20 mouse cellular contexts compared by ENCODE assay signal in the genomic region with DNA sequence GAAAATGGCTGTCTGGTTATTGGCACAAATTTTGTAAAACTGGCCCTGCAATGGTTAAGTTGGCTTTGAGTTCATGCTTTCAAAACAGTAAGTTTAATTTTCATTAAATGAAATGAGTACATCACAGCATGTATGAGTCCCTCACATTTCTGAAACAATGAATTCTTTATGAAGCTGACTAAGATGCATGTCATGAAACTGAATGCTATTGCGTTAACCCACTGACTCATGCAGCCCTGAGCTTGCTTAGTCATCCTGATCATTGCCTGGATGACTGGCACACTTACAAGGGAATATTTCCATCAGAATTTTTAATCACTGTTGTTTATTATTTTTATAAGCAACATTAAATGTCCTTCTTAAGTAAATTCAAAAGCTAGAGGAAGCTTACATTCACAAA.
DNase-seq lines count a peak whose midpoint lies in the region; ATAC-seq and TF ChIP-seq lines count a peak whose summit lies in the region.
"Had no signal": no experiment of that assay in that cellular context is flagged by ENCODE, and none has a peak within 500 bp of the region (broad histone marks: within the 10 kb centered on the region; RNA-seq: fewer than 3 reads in every experiment).

No protein-coding gene starts in this region.

- no peak overlapping the region for H3K4me2 ChIP-seq in forebrain, postnatal 0 days (ENCODE audit: low read depth)
- H3K4me2 ChIP-seq in kidney, embryonic 14.5 days (replicated peaks; ENCODE audit: low read depth, low read length), result no peak overlapping the region
- H3K4me2 ChIP-seq in hindbrain, embryonic 12.5 days (replicated peaks), result no peak overlapping the region
- H3K4me2 ChIP-seq: heart, embryonic 12.5 days; limb, embryonic 13.5 days; midbrain, embryonic 12.5 days had no signal

- 62% methylated on average over 1 of the region's 1 CpGs for WGBS in forebrain, postnatal 0 days
- 72% methylated on average over 1 of the region's 1 CpGs for WGBS in kidney, embryonic 14.5 days
- WGBS in hindbrain, embryonic 12.5 days, result 57% methylated on average over 1 of the region's 1 CpGs

- H3K36me3 ChIP-seq in forebrain, postnatal 0 days (ENCODE audit: insufficient read depth), result 0 out of 2 replicates have a peak, but pooled peaks cover 4% of the 10 kb centered on the region
- no peaks in the 10 kb centered on the region for H3K36me3 ChIP-seq in kidney, embryonic 14.5 days (ENCODE audit: control insufficient read depth, insufficient read depth, low read length)
- no peaks in the 10 kb centered on the region for H3K36me3 ChIP-seq in hindbrain, embryonic 12.5 days
- H3K36me3 ChIP-seq: heart, embryonic 12.5 days; limb, embryonic 13.5 days; midbrain, embryonic 12.5 days had no signal

- H3K27ac ChIP-seq in forebrain, postnatal 0 days (ENCODE audit: low read depth, low read length), result no peak overlapping the region
- H3K27ac ChIP-seq in kidney, embryonic 14.5 days (ENCODE audit: low read depth, low read length), result no peak overlapping the region
- H3K27ac ChIP-seq in hindbrain, embryonic 12.5 days, result no peak overlapping the region
- H3K27ac ChIP-seq: limb, embryonic 13.5 days; macrophage; midbrain, embryonic 12.5 days had no signal

- no peak for ATAC-seq in forebrain, postnatal 0 days
- no peak for ATAC-seq in kidney, embryonic 14.5 days (ENCODE audit: low FRiP score, low TSS enrichment)
- ATAC-seq in hindbrain, embryonic 12.5 days (ENCODE audit: low FRiP score), result no peak

- no peaks in the 10 kb centered on the region for H3K27me3 ChIP-seq in forebrain, postnatal 0 days (ENCODE audit: insufficient read depth, low read length)
- no peaks in the 10 kb centered on the region for H3K27me3 ChIP-seq in kidney, embryonic 14.5 days (ENCODE audit: control insufficient read depth, insufficient read depth, low read length)
- no peaks in the 10 kb centered on the region for H3K27me3 ChIP-seq in hindbrain, embryonic 12.5 days
- H3K27me3 ChIP-seq: heart, embryonic 12.5 days; limb, embryonic 13.5 days; midbrain, embryonic 12.5 days had no signal

- DNase-seq in adrenal gland, adult 2 months, result peak; percentile 74
- DNase-seq in adrenal gland, postnatal 4 days (ENCODE audit: low spot score in 2 of 2), result no peak
- peak; percentile 95 for DNase-seq in 3T3-L1 (ENCODE audit: low read depth, low spot score)
- peak; percentile 55 for DNase-seq in adrenal gland, adult 8-10 months
- DNase-seq in gonadal fat pad, adult 2 months (ENCODE audit: low read depth), result peak; percentile 40
- no peak for DNase-seq in forebrain, postnatal 0 days
- DNase-seq: B cell, adult 2 months; cerebellum, adult 9-10 months; embryo, embryonic 11 days; gastrocnemius, postnatal 25 days; heart, postnatal 36 days; kidney, adult 8-10 months; liver, postnatal 0 days; thymus, adult 18-20 months had no signal

- no peaks in the 10 kb centered on the region for H3K9me3 ChIP-seq in forebrain, postnatal 0 days (ENCODE audit: low read length)
- no peaks in the 10 kb centered on the region for H3K9me3 ChIP-seq in kidney, embryonic 14.5 days (ENCODE audit: control insufficient read depth, low read length)
- H3K9me3 ChIP-seq in hindbrain, embryonic 12.5 days (replicated peaks), result no peaks in the 10 kb centered on the region
- H3K9me3 ChIP-seq: heart, embryonic 12.5 days; limb, embryonic 13.5 days; midbrain, embryonic 12.5 days had no signal

- H3K4me1 ChIP-seq in forebrain, postnatal 0 days (ENCODE audit: insufficient read depth), result no peaks in the 10 kb centered on the region
- no peaks in the 10 kb centered on the region for H3K4me1 ChIP-seq in kidney, embryonic 14.5 days (ENCODE audit: control insufficient read depth, insufficient read depth, low read length)
- H3K4me1 ChIP-seq in hindbrain, embryonic 12.5 days, result no peaks in the 10 kb centered on the region
- H3K4me1 ChIP-seq: heart, embryonic 12.5 days; limb, embryonic 13.5 days; midbrain, embryonic 12.5 days had no signal

- no peak overlapping the region for H3K9ac ChIP-seq in forebrain, postnatal 0 days
- no peak overlapping the region for H3K9ac ChIP-seq in kidney, embryonic 14.5 days (ENCODE audit: low read depth, low read length)
- H3K9ac ChIP-seq in hindbrain, embryonic 12.5 days, result no peak overlapping the region
- H3K9ac ChIP-seq: heart, embryonic 12.5 days; limb, embryonic 13.5 days; liver, postnatal 0 days; midbrain, embryonic 12.5 days had no signal

- no peak overlapping the region for H3K4me3 ChIP-seq in forebrain, postnatal 0 days (ENCODE audit: low read depth, low read length)
- no peak overlapping the region for H3K4me3 ChIP-seq in kidney, embryonic 14.5 days (ENCODE audit: low read length)
- H3K4me3 ChIP-seq in hindbrain, embryonic 12.5 days, result no peak overlapping the region
- H3K4me3 ChIP-seq: heart, embryonic 12.5 days; limb, embryonic 13.5 days; midbrain, embryonic 12.5 days had no signal

- TF ChIP-seq CTCF in forebrain, postnatal 0 days (IDR thresholded peaks at IDR 0.05; ENCODE audit: low read depth), result no peak

Comparison
In these comparisons a context has a peak if more than half of its experiments do, and no peak if none do; other contexts are left out.
1. DNase-seq: peak in adrenal gland, adult 2 months (single experiment), 3T3-L1 (single experiment), adrenal gland, adult 8-10 months (single experiment) and gonadal fat pad, adult 2 months (single experiment); none in adrenal gland, postnatal 4 days (0 of 2) and forebrain, postnatal 0 days (single experiment).